Mouse (Mus musculus) retina, postnatal 1 day (tissue): ENCODE measurements around the gene Spdye4a.

Experiments
- DNase-seq: peaks from one replicate; pipeline ENCODE4 v3.0.0-alpha.2; 2012

Gene Spdye4a

DNA sequence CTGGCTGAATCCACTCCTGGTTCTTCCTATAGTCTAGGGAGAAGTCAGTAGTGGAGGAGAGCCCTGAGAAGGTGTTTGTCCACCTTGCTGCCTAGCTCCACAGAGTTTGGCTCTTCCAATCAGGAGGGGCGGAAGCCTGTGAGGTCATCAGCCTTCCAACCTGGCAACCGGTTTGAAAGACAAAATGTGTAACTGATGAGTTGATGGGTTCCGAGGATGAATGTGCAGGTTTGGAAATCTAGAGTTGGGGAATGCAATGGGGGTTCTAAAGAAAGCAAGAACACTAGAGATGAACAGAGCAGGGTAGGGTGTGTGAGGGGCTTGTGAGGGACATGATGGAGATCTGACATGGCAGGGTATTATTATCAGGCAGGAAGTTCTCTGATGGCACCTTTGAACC lies at the start of gene Spdye4a:
Spdye4a (minus strand) TSS at position 101 of the 400 bp plus-strand sequence.
- no peak for DNase-seq

DNA sequence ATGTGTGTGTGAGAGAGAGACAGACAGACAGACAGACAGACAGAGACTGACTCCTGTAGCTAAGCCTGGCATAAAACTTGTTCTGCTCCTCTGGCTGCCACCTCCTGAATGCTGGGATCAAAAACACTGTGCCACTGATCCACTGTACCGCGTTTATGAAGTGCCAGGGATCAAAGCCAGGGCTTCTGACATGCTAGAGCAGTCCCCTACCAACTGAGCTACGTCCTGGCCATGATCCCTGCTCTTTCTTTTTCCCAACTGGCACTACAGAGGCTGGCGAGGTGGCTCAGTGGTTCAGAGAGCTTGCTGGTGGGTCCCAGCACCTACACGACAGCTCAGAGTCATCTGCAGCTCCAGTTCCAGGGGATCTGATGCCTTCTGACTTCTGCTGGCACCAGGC lies 49.1 kb upstream of the Spdye4a start:
- no peak for DNase-seq

GRCm38 (mm10) chr5:143272540-143273330 lies 46.0 kb upstream of the Spdye4a start:
- DNase-seq, result no peak

GRCm38 (mm10) chr5:143272108-143272507 lies 45.4 kb upstream of the Spdye4a start:
- DNase-seq, result no peak

DNA sequence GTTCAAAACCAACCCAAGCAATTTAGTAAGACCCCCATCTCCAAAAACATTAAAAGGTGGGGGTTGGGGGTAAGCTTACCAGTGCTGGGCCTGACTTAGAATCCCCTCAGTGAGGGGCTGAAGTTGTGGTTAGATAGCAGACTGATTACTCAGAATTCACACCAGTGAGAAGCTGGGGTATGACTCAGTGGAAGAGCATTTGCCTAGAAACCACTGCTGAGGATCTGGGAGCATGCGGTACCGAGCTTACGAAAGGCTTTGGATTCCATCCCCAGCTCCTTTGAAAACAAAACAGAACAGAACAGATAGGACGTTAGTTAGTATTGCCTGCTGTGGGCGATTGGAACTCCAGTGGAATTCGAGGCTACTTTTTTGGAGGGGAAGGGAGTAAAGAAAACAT lies 45.0 kb upstream of the Spdye4a start:
- DNase-seq, result no peak

GRCm38 (mm10) chr5:143270151-143270519 lies 43.4 kb upstream of the Spdye4a start:
- DNase-seq, result no peak

- DNase-seq, result peak; percentile 84
Measured at GRCm38 (mm10) chr5:143269363-143270150, 42.9 kb upstream of the Spdye4a start, which contains the start of gene Zfp316. Gene Zfp316 (minus strand): TSS chr5:143270022.

GRCm38 (mm10) chr5:143268985-143269362 lies 42.3 kb upstream of the Spdye4a start:
- DNase-seq, result no peak

GRCm38 (mm10) chr5:143266794-143267193 lies 40.1 kb upstream of the Spdye4a start:
- no peak for DNase-seq

DNA sequence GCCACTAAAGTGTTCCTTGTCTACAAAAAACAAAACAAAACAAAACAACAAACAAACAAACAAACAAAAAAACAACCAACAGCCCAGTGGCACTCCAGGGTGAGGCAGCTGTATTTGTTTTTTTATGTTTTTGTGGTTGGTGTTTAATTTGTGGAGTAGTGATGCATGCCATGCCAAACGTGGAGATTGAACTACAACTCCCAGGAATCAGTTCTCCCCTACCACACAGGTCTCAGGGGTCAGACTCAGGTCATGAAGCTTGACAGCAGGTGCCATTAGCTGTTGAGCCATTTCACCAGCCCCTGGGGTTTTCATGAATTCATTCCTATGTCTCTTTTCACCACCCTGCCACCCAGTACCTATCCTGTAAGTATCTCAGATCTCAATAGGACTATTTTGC lies 38.7 kb upstream of the Spdye4a start:
- DNase-seq, result no peak

DNA sequence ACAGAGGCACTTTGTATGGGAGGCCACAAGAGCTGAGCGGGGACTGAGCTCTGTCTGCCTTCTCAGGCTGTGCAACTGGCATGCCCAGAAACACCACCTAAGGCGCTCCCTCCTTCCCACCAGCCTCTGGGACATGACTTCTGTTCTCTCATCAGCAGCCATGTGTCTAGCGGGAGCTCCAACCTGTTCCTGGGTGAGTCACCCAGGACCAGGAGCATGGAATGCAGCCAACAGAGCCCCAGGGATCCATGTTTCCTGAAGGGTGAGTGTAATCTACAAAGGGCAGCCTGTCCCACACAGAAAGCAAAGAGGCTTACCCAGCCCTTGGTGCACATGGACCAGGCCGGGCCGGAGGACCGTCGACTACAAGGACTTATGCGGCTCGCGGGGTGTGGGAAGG lies 38.0 kb upstream of the Spdye4a start:
- DNase-seq, result no peak

GRCm38 (mm10) chr5:143261636-143262035 lies 34.9 kb upstream of the Spdye4a start:
- no peak for DNase-seq

DNA sequence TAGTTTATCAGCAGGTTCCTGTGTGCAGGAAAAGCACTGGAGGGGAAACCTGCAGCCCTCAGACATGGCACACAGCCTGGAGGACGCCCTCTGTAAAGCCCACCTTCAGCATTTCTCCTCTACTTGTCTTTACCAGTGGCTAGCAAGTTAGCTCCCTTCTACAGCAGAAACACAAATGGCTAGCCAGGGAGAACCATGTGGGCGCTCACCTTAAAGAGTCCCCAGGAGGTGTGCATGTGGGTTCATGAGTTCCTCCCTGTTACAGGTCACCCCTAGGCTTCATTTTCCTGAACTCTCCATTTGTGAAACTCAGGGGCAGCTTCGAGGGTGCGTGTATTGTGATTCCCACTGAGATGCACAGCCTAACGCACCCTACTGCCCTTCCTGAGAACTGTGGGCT lies 29.1 kb upstream of the Spdye4a start:
- no peak for DNase-seq

GRCm38 (mm10) chr5:143255131-143255519 lies 28.4 kb upstream of the Spdye4a start:
- DNase-seq, result no peak

DNA sequence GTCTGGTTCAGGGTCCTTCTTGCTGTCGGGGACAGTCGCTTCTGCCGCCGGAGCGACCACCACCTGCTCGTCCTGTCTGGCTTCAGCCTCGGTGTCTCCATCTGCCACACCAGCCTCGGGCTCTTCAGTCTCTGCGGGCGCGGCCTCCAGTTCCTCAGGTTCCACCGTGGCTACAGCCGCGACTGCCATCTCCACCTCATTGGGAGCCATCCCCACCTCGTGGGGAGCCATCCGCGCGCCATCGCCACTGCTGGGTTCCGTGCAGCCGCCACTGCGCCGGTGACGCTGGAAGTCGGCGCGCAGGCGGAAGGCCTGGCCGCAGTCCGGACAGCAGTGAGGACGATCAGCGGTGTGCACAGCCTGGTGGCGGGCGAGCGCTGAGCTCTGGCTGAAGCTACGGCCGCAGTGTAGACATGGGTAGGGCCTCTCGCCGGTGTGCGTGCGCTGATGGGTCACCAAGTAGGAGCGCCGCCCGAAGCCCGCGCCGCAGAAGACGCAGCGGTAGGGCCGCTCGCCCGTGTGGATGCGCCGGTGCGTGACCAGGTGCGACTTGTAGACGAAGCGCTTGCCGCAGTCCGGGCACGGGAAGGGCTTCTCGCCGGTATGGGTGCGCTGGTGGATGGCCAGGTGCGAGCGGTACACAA lies 27.9 kb upstream of the Spdye4a start:
- DNase-seq, result no peak

DNA sequence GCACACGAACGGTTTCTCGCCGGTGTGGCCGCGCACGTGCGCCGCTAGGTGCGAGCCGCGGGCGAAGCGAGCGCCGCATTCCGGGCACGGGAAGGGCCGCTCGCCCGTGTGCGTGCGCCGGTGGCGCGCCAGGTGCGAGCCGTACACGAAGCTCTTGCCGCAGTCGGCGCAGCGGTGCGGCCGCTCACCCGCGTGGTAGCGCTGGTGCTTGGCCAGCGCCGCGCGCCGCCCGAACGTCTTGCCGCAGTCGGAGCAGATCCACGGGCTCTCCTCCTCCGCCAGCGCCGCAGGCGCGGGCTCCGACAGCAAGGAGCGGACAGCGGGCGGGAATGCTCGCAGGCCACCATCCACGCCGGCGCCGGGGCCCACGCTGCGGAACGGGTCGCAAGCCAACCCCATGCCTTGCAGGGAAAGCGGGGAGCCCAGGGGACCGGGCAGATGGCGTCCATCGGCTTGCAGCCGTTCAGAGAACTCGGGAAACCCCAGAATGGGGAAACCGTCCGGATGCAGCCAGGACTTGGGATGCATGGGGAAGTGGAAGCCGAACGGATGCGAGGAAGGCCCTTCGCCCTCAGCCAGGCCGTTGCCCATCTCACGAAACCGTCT lies 27.3 kb upstream of the Spdye4a start:
- DNase-seq, result peak; percentile 54

DNA sequence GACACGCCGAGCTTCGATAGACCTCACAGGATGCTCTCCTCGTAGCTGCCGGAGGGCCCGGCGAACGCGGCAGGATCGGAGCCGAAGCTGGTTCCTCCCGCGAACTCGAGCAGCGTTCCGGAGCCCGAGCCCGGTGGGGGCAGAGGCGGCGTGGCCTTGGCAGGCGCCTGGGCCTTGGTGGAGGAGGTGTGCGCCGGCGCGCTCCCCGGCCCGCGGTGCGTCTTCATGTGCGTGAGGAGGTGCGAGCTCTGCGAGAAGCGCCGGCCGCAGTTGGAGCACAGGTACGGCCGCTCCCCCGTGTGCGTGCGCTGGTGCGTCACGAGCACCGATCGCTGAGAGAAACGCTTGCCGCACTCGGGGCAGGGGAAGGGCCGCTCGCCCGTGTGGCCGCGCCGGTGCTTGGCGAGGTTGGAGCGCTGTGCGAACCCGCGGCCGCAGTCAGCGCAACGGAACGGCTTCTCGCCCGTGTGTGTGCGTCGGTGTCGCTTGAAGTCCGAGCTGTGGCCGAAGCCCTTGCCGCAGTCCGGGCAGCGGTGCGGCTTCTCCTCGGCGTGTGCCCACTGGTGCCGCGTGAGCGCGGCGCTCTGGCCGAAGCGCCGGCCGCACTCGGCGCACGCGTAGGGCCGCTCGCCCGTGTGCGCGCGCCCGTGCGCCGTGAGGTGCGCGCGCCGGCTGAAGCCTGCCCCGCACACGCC lies 26.6 kb upstream of the Spdye4a start:
- peak; percentile 53 for DNase-seq

DNA sequence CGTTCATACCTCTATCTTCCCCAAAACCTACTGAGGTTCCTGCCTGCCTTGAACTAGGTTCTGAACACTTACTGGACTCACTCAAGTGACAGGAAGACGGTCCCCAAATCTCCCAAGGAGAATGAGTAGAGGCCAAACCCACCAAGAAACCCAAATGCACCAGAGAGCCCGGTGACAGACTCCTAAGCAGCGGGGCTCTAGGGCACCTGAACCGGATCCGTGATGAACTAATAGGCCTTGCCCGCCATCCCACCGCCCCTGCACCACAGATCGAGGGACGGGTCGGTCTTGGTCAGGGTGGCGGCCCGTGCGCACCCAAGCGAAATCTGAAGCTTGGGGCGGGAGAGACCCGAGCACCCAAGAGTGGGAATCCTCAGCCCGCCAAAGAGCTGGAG lies 26.1 kb upstream of the Spdye4a start:
- no peak for DNase-seq

DNA sequence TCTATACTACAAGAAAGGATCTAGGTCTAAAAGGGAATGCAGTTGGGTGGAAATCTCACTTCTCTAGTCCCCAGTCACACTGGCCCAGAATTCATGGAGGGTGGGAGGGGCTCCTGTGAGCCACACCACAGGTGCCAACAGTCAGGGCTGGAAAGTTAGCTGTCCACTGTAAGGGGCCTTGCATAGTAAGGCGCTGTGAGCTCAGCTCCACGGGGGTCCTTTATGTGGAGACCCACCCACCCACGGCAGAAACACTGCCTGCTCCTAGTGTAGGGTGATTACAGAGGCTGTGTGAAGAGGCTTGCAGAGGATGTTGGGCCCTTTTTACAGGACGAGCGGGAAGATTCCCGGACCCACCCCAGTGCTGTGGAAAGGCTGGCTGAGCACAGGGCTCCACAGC lies 25.3 kb upstream of the Spdye4a start:
- no peak for DNase-seq

GRCm38 (mm10) chr5:143244926-143245325 lies 18.2 kb upstream of the Spdye4a start:
- DNase-seq, result no peak

DNA sequence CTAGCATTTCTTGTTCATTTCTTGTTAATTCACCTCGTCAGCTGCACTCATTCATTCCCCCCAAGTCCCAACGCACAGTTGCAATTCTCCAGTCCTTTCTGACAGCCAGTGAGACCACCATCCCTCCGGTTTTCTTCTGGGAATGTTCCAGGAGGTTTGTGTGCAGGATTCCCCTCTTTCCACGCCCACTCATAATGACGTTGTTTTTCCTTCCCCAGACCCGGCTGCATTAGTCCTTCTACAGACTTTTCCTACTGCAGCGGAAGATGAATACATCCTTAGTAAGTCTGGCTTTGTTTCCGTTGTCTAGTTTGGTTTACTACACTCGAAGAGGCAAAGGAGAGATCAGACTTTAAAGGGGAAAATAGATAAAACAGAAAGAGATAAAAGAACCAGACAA lies 9.3 kb upstream of the Spdye4a start:
- DNase-seq, result no peak

DNA sequence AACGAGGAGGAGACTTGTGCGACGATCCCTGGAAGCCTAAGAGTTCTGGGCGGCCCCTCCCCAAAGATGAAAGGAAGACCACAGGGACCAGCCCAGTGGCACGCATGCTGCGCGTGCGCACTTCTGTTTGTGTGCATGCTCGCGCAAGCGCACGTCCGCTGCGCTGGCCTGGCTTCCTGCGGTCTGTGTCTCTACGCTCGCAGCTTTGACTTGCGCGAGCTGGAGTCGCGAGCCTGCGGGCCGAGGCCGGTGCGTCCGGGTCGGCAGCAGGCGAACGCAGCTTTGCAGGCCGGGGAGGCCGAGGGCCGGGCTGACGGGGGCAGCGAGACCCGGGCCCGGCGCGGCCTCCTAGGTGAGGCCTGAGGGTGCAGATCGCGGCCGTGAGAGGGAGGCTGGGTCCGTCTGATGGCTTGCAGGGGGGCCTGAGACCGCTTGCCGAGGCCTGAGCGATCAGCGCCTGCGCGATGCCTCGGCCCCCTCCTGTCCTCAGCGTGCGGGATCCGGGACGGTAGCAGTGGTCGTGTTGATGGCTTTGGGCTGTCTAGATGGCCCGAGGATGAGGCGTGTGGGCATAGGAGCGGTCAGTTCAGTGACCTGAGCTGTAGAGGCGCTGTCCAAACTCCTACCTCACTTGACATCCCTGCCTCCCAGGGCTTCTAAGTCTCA lies 8.5 kb upstream of the Spdye4a start, which contains the start of gene Zfp12:
Zfp12 (plus strand) TSS at position 136 of the 666 bp plus-strand sequence.
- peak; percentile 98 for DNase-seq
